Mouse (Mus musculus) brain, embryonic 14.5 days (tissue): Measurements from ENCODE around the gene Szt2.

Source experiments
- CTCF ChIP-seq: fragments of 200-500 bp; IDR thresholded peaks from 2 replicates; pipeline ENCODE4 v1.5.1; 2012; ENCODE audit warnings: inconsistent platforms, mild to moderate bottlenecking, moderate library complexity, borderline replicate concordance; ENCODE audit not compliant: insufficient read depth, insufficient read length; ENCODE audit errors: extremely low read depth
- POLR2A ChIP-seq: fragments of 200-500 bp; IDR thresholded peaks from 2 replicates; pipeline ENCODE4 v1.6.1; 2012; ENCODE audit warnings: mild to moderate bottlenecking, inconsistent platforms, borderline replicate concordance; ENCODE audit not compliant: poor library complexity, insufficient read depth, insufficient read length, severe bottlenecking; ENCODE audit errors: extremely low read depth

GRCm38 (mm10) chr4:118315286-118315685, 93.8 kb downstream of the Szt2 start:
- TF ChIP-seq CTCF (no peak), POLR2A (no peak)
